Mouse (Mus musculus): ENCODE data around the gene Ipcef1.
"Not testable (repeated sequence)": the region's sequence is repeated elsewhere in the genome, so short reads cannot be mapped to it uniquely, and the experiment has no call there.

Ipcef1 gene

GRCm38 (mm10) chr10:7037194-7037593 is 15.1 kb downstream of the Ipcef1 start:
- DNase-seq (ENCODE audit: low read depth in 1 of 2, low spot score in 2 of 2): no peak

DNA sequence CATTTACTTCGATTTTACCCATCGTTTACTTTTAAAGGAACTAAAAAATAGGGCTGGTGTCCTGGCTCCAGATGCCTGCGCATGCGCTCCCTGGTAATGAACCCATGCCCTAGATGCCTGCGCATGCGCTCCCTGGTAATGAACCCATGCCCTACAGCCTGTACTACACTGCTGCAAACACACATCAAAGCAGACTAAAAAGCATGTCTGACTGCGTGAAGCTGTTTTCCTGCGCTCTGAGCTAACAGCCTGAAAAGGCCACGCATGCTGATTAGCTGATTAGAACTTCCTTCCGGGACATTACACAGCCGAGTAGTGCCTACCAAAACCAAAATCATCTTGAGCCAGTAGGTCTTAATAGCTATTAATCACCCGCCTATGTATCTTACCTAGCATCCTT is 16.7 kb downstream of the Ipcef1 start:
- no peak for DNase-seq (ENCODE audit: low read depth in 1 of 2, low spot score in 2 of 2)

DNA sequence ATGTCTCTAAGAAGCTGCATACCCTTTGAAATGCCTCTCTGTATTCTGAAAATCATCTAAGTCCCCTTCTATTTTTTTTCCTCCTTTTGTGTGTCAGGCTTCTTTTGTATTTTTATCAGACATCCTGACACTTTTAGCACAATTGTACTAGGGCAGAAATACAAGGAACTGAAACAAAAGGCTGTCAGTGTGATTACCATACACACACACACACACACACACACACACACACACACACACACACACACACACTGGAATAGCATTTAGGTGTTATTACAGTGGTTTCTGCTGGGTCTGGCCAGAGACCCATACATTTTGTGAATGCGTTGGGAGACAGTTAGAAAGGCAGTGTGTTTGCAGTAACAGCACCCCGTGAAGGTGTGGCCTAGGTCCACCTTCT is 18.8 kb downstream of the Ipcef1 start:
- no peak for DNase-seq (ENCODE audit: low read depth in 1 of 2, low spot score in 2 of 2)

- no peak for DNase-seq (ENCODE audit: low read depth in 1 of 2, low spot score in 2 of 2)
Observed at GRCm38 (mm10) chr10:7025028-7025427, 27.2 kb downstream of the Ipcef1 start.

- no peak for DNase-seq (ENCODE audit: low read depth in 1 of 2, low spot score in 2 of 2)
Observed at GRCm38 (mm10) chr10:7020551-7020950, 31.7 kb downstream of the Ipcef1 start.

DNA sequence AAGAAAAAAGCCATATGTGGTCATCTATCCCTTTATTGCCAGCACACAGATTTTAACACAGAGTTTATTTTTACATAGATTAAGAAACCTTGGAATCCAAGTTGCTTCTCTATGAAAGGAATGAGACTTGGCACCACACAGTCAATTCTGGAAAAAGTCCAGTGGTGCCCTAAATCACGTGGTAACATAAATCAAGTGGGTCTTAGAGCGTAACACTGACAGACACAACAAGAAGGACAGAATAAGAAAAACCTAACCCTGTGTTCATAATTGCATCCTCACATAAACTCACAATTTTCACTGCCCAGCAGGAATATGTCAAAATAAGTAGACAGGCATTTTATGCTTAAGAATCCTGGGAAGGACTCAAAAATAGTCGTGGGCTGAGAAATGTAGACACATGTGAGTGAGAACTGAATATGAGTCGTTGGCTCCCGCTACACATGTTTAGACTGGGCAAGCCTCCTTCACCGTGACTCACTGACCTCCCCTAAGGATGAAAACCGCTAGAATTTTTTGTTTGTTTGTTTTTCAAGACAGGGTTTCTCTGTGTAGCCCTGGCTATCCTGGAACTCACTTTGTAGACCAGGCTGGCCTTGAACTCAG is 32.4 kb downstream of the Ipcef1 start:
- no peak for DNase-seq (ENCODE audit: low read depth in 1 of 2, low spot score in 2 of 2)

DNA sequence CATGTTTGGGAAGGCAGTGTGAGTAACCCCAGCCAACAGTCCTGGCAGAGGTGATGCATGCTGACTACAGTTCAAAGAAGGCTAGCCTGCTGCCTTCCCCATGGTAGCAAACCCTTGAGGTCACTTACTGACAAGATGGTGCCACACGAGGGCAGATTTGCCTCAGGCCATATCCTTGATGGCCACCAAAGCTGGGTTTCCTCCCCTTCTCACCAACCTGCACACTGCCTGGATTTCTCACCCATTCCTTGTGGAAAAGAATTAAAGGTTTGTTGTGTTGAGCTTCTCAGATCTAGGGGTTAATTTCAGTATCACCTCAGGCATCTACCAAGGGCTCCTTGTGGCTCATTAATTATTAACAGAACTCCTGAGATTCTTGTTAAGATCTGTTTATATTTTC is 37.1 kb downstream of the Ipcef1 start:
- no peak for DNase-seq (ENCODE audit: low read depth in 1 of 2, low spot score in 2 of 2)

DNA sequence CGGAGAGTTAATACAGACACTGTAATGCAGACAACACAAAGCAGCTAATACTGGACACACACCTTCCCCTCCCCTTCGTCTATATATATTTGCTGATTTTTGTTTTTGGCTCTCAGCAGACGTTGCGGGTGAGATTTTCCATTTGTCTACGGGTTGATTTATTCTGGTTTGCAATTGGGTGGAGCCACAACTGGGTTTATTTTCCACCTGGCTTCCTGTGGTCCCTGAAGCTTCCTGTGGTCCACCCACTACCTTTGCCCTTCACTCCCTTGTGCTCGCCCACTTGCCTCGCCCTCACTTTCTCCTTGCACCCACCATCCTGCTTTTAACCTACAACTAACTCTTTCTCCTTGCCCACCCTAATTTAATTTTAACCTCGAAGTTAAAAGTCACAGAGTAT is 41.7 kb downstream of the Ipcef1 start:
- no peak for DNase-seq (ENCODE audit: low read depth in 1 of 2, low spot score in 2 of 2)

DNA sequence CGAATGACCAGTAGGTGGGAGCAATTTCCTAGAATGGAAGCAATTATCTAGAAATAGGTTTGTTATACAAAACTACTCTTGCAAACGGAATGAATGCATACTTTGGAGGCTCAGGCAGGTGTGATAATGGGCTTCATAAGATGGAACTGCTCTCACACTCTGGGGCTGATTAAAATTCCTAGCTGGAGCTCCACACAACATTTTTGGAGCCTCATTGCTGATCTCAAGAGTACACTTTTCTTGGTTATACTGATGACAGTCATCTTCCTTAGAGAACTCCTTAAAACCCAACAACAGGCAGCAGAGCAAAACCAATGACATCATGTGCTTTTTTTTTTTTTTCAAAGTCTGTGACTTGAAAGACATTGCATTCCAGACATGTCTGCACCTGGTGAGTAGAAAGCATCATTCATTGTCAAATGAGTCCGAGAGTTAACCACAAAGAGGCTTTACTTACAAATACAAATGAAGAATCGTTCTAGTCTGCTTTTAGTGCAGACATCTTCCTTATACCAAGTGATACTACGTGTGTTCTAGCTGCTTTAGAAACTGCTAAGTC is 47.2 kb downstream of the Ipcef1 start:
- no peak for DNase-seq (ENCODE audit: low read depth in 1 of 2, low spot score in 2 of 2)

- not testable (repeated sequence) for DNase-seq (ENCODE audit: low read depth in 1 of 2, low spot score in 2 of 2)
Observed at GRCm38 (mm10) chr10:7003898-7004297, 48.4 kb downstream of the Ipcef1 start.

DNA sequence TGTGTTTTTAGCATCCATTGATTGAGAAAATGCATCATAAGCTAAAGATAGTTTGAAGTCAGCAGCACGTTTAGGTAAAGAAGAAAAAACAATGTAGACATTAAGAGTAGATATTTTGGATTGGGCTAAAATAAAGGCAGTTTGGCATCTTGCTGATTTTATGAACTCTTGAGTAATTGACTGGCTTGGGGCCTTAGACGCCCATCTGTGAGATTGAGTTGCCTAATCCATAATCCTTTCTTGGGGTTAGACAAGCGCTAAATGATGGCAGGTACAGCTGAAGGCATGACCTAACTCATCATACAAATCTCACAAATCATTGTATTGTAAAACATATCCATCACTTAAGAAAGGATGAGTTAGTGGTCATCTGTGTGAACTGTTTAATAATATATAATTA is 52.9 kb downstream of the Ipcef1 start:
- no peak for DNase-seq (ENCODE audit: low read depth in 1 of 2, low spot score in 2 of 2)

- DNase-seq (ENCODE audit: low read depth in 1 of 2, low spot score in 2 of 2): no peak
Observed at GRCm38 (mm10) chr10:6998576-6999250, 53.6 kb downstream of the Ipcef1 start.

DNA sequence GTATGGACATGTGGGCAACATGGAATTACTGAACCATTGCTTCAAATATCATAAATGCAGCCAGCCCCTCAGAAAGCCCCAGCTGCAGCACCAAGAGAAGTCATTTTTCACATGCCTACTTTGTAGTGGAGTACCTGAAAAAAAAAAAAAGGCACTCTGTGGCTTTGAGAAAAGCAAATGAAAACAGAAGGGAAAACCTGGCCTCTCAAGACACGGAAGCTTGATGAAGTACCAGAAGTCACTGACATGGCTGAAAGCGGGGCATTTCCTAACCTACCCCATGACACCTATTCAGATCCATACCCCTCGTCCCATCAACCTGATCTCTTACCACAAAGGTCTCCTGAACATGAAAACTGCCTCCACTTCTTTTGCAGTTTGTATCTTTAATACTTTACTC is 55.4 kb downstream of the Ipcef1 start:
- no peak for DNase-seq (ENCODE audit: low read depth in 1 of 2, low spot score in 2 of 2)

GRCm38 (mm10) chr10:6988555-6988954 is 63.7 kb downstream of the Ipcef1 start:
- DNase-seq (ENCODE audit: low read depth in 1 of 2, low spot score in 2 of 2): no peak

- DNase-seq (ENCODE audit: low read depth in 1 of 2, low spot score in 2 of 2): no peak
Observed at GRCm38 (mm10) chr10:6987399-6988098, 64.7 kb downstream of the Ipcef1 start.

DNA sequence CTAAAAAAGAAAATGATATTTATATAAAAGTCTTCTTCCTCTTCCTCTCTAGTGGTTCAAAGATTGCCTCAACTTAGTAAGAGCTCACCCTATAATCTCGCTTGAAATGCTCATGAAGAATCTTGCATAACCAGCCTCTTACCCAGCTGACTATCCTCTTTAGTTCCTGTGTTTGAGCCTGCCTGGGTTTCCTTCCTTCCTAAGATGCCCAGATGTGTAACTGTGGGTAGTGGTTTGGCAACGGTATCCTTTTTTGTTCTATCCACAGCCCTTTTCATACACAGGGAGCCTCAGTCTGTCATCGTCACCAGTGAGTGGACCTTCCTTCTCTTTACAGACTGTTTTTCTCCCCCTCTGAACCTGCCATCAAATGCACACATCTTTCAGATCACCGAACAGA is 66.0 kb downstream of the Ipcef1 start:
- DNase-seq (ENCODE audit: low read depth in 1 of 2, low spot score in 2 of 2): no peak

DNA sequence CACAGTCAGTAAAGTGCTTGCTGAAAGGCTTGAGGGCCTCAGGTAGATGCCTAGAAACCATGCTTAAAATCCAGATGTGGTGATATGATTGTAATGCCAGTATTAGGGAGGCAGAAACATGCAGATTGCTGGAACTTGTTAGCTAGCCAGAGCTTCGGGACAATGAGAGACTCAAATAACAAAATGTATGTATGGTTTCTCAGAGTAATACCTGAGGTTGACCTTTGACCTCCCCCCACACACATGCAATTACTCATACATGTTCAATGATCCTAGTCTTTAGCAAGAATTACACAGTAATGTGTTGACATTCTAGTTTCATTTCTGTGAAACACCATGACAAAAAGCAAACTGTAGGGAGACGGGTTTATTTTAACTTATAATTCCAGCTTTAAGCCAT is 68.8 kb downstream of the Ipcef1 start:
- DNase-seq (ENCODE audit: low read depth in 1 of 2, low spot score in 2 of 2): no peak

DNA sequence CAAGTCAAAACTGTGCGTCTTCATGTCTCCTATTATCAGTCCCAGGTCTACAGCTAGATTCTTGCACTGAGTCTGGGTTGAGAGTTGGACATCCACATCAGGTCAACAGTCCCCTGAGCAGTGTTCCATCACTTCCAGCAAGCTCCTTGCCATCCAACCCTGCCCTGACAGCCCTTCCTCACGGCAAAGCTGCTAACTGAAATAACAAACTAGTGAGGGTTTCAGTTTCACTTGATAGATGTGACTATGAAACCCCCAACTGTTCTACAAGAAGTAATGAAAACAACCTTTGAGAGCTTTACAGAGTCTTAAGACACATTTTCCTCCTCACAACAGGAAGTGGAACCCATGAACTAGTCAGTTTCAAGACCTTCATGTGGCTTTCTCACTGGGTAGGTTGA is 69.5 kb downstream of the Ipcef1 start:
- no peak for DNase-seq (ENCODE audit: low read depth in 1 of 2, low spot score in 2 of 2)

- DNase-seq (ENCODE audit: low read depth in 1 of 2, low spot score in 2 of 2): no peak
Observed at GRCm38 (mm10) chr10:6980236-6980635, 72.0 kb downstream of the Ipcef1 start.

DNA sequence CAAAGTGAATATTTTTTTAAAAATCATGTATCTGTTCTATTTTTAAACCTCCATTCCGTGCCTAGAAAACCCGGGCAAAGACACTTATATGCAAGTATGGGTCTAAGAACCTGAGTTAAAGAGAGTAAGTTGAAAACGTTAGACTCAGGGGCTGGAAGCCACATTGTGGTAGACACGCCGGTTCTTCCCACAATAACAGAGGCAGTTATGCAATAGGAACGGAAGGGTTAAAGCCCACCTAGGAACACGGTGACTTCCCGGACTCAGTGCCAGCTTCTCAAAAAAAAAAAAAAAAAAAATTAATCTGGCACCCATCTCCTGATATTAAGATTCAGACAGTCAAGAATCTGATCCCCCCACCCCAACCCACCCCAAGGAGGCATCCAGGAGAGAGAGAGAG is 72.5 kb downstream of the Ipcef1 start:
- no peak for DNase-seq (ENCODE audit: low read depth in 1 of 2, low spot score in 2 of 2)

DNA sequence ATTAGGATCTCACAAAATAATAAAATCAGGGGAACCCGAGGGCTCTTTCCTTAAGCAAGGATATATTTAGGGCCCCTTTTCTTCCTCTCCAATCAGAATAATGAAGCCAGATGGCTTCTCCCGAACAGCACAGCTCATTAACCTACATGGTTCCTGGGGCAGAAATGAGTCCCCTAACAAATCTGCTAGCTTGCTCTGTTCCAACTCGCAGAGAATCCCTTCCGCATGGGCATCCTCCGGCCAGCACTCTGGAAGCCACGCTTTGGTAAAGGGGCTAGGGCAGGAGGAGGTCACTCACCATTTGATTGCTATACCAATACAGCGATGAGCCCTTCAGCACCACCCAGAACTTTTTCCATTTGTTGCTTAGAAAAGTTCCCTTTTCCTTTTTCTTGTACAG is 73.1 kb downstream of the Ipcef1 start:
- no peak for DNase-seq (ENCODE audit: low read depth in 1 of 2, low spot score in 2 of 2)

- no peak for DNase-seq (ENCODE audit: low read depth in 1 of 2, low spot score in 2 of 2)
Observed at GRCm38 (mm10) chr10:6978733-6979132, 73.5 kb downstream of the Ipcef1 start.

All from monocyte, adult 2 months (primary cell).